Mouse (Mus musculus) MEL (cell line): ENCODE results near the gene Sez6l2.
"Not testable (repeated sequence)": the region's sequence is repeated elsewhere in the genome, so short reads cannot be mapped to it uniquely, and the experiment has no call there.

Experiments
- BHLHE40 ChIP-seq: IDR thresholded peaks from 2 replicates; pipeline ENCODE4 v1.6.1; 2012; ENCODE audit warnings: low read depth, mild to moderate bottlenecking, inconsistent platforms, low read length, improper control_type of control experiment, borderline replicate concordance
- CTCF ChIP-seq, 3 experiments: IDR thresholded peaks in 2 of 3; conservative IDR thresholded peaks in 1 of 3; 2 replicates each; pipeline ENCODE4 v1.5.1; 2011 to 2012; ENCODE audit warnings: low read length in 3 of 3, low read depth in 2 of 3, mild to moderate bottlenecking in 2 of 3, improper control_type of control experiment in 1 of 3, inconsistent platforms in 1 of 3, mixed read lengths in 1 of 3, moderate library complexity in 1 of 3; ENCODE audit not compliant: control insufficient read depth in 1 of 3, insufficient read depth in 1 of 3, poor library complexity in 1 of 3, severe bottlenecking in 1 of 3
- EP300 ChIP-seq, 2 experiments: IDR thresholded peaks; 2 replicates each; pipeline ENCODE4 v1.6.1; 2011; ENCODE audit warnings: improper control_type of control experiment in 2 of 2, low read length in 2 of 2, low read depth in 1 of 2, mild to moderate bottlenecking in 1 of 2
- KAT2A ChIP-seq: conservative IDR thresholded peaks from 2 replicates; pipeline ENCODE4 v1.6.1; 2012; ENCODE audit warnings: low read depth, low read length, improper control_type of control experiment, inconsistent platforms
- MAFK ChIP-seq: IDR thresholded peaks from 2 replicates; pipeline ENCODE4 v1.6.1; 2011; ENCODE audit warnings: low read depth, mild to moderate bottlenecking, low read length, improper control_type of control experiment, borderline replicate concordance
- NELFE ChIP-seq: IDR thresholded peaks from 2 replicates; pipeline ENCODE4 v1.6.1; 2011; ENCODE audit warnings: low read depth, low read length, improper control_type of control experiment
- POLR2A ChIP-seq, 2 experiments: IDR thresholded peaks; 2 replicates each; pipeline ENCODE4 v1.6.1; 2011 to 2012; ENCODE audit warnings: low read length in 2 of 2, mild to moderate bottlenecking in 2 of 2, control low read depth in 1 of 2, improper control_type of control experiment in 1 of 2, low read depth in 1 of 2, moderate library complexity in 1 of 2; ENCODE audit not compliant: control insufficient read depth in 1 of 2, insufficient read depth in 1 of 2, poor library complexity in 1 of 2
- TBP ChIP-seq: IDR thresholded peaks from 2 replicates; pipeline ENCODE4 v1.8.0; 2011; ENCODE audit warnings: low read depth, low read length, improper control_type of control experiment

GRCm38 (mm10) chr7:126918356-126918755 lies 32.0 kb upstream of the Sez6l2 start:
- not testable (repeated sequence) for TF ChIP-seq BHLHE40; POLR2A (IDR thresholded peaks at IDR 0.05; ENCODE audit: control insufficient read depth in 1 of 2, insufficient read depth in 1 of 2, low read depth in 1 of 2, low read length in 2 of 2, poor library complexity in 1 of 2); NELFE; EP300 (IDR thresholded peaks at IDR 0.05; ENCODE audit: low read depth in 1 of 2, low read length in 2 of 2); TBP; KAT2A; CTCF (IDR thresholded peaks at IDR 0.05 in 2 of 3, conservative IDR thresholded peaks at IDR 0.05 in 1 of 3; ENCODE audit: control insufficient read depth in 1 of 3, insufficient read depth in 1 of 3, low read depth in 2 of 3, low read length in 3 of 3, poor library complexity in 1 of 3, severe bottlenecking in 1 of 3); MAFK
